Mouse (Mus musculus) ovary, postnatal 10 days (tissue): ENCODE data around the gene Lingo3.

Experiments used
- DNase-seq: peaks from one replicate; pipeline ENCODE4 v3.0.0; 2022; ENCODE audit warnings: low spot score

The Lingo3 gene

DNA sequence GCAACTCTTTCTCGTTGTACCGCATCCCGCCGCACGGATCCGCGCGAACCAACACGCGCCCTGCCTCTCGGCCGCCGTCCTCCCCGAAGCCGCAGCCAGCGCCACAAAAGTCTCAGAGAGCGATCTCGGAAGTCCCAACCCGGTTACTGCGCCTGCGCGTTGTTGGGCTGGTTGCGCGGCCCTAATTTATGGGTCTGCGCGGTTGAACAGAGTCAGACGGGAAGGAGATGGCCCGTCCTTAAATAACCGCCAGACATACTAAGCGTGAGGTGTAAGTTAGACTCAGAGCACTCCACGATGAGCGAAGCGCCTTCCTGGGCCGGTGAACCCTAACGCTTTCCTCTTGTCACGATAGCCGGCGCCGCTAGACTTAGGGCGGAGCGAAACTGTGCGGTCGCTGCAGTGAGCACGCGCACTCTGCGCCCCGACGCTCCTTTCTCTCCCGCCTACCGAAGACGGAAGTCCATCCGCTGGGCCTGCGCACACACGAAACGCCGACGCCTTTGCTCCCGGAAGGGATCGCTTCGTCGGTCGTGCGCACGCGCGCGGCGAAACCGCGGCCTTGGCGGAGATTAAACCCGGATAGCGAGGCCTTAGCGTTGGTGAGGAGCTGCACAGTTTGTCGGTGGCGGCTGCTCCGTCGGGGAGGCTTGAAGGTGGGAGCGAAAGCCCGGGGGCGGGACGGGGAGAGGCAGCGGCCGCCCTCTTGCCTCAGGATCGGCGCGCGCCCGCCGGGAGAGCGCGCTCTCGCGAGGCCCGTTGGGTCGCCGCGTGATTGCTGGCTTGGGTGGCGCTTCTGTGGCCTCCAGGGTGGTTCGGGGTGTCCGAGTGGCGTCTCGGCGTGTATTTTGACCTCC, 45.5 kb downstream of the Lingo3 start, which contains the start of the genes Sf3a2 and Plekhj1:
Gene Sf3a2, plus strand, starts transcription at position 49 of the 857 bp plus-strand sequence.
Gene Plekhj1, minus strand, starts transcription at position 477 of the 857 bp plus-strand sequence.
- DNase-seq = peak; percentile 95

- no peak for DNase-seq
These were observed 46.4 kb downstream of the Lingo3 start for GRCm38 (mm10) chr10:80797186-80798149.

DNA sequence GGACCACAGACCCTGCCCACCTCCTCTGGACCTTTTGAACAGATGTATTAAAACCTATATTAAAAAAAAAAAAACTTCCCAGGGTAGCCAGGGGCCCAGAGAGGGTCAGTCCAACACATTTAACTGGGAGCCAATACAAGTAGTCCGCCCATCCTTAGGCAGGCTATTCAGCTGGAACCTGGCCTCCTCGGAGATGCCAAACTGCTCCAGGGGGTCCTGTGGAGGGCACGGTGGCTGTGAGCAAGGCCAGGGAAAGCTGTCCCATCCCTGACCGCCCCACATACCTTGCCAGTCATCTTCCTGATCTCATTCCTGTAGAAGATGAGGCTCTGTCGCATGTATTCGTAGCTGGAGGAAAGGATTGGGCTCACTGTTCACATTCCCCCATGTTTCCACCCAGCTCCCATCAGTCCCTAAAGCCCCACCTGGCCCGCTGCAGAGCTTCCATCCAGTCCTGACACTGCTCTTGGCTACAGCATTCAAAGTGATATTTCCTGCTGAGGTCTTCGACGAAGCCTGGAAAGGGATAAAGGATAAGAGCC, 47.5 kb downstream of the Lingo3 start:
- no peak for DNase-seq

DNA sequence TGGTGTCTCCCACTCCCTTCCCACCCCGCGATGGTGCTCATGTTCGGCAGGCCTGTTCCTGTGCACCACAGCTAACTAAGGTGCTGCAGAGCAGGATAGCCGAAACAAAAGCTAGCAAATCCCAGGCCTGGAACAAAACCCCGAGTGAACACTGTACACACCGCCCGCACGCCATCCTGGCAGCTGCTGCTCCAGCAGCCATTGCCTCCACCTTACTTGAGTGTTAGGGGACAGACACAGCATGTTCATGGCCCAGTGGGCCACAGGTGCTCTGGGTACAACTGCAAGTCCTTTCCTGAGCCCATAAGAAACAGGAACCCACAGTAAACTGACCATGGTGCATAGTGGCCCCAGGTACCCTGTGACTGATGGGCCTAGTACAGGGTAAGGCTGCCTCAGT, 49.1 kb downstream of the Lingo3 start:
- DNase-seq = no peak

DNA sequence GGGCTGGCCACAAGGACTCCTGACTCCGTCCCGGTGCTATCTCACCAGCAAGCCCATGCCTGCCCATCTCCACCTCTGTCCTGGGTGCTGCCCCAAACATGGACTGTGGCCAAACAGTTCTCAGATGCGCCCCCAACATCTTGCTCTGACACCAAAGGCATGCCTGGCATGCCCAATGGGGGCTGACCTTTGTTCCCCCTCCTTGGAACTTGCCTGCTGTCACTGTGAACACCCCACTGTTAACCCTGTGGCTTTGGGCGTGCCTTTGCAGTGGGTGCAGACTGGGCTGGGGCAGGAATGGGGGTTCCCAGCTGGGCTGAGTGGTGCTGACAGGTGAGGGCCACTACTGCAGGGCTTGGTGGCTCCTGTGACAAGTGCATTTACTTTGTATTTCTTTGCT, 50.0 kb downstream of the Lingo3 start:
- no peak for DNase-seq

- DNase-seq = no peak
These were observed 50.6 kb downstream of the Lingo3 start for GRCm38 (mm10) chr10:80793033-80793784.

DNA sequence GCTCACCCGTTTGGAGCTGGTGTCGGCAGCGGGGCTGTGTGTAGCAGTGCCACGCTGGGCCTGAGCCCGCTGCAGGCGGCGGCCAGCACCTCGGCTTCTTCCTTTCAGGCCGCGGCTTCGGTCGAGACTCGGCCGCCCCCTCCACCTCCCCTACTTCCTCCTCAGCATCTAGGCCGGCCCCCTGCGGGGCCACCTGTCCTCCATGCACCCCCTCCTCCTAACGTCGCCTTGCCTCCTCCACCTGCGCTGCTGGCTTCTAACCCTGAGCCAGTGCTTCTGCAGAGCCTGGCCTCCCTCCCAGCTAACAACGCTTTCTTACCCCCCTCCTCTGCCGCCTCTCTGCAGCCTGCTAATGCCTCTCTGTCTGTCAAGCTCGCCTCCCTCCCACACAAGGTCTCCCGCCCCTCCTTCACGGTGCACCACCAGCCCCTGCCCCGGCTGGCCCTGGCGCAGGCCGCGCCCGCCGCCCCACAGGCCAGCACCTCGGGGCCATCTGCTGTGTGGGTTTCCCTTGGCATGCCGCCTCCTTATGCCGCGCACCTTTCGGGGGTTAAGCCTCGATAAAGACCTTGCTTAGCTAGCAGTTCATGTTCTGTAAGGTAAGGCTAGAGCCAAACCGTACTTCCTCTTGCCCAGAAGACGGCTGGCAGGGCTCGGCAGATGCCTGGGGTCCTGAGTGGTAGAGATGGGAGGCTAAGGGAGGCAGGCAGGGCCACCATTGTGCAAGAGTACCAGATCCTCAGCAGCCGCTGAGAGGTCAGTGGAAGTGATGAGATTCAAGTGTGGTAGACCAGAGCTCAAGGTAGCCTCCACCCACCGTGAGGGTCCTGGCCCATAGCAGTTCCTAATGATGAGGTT, 51.4 kb downstream of the Lingo3 start:
- DNase-seq = no peak

DNA sequence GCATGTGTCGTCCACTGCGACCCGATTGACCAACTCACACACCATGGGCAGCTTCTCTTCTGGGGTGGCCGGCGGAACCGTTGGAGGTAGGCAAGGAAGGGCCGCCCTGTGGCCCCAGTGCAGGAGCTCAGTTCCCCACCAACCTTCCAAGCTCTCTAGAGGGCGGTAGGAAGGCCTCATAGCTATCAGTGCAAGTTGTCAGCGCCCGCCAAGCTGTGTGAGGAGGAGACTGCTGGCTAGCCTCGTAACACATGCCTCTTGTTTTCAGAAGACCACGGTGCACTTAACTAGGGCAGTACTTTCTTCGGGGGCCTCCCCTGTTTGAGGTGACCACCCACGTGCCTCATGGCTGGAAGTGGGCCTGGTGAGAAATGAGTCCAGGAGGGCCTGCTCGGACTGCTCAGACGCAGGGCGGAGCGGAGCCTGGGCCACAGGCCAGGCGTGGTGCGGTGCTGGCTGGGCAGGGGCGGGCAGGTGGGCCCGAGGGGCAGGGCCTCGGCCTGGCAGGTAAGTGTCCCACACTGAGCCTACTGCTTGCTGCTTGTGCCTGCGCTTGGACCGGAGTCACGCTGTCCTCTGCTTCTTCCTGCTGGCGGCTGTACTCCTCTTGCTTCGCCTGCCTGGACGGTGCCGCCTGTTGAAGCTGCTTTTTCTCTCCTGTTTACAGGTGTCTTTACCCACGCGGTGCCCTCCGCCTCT, 52.2 kb downstream of the Lingo3 start:
- no peak for DNase-seq

DNA sequence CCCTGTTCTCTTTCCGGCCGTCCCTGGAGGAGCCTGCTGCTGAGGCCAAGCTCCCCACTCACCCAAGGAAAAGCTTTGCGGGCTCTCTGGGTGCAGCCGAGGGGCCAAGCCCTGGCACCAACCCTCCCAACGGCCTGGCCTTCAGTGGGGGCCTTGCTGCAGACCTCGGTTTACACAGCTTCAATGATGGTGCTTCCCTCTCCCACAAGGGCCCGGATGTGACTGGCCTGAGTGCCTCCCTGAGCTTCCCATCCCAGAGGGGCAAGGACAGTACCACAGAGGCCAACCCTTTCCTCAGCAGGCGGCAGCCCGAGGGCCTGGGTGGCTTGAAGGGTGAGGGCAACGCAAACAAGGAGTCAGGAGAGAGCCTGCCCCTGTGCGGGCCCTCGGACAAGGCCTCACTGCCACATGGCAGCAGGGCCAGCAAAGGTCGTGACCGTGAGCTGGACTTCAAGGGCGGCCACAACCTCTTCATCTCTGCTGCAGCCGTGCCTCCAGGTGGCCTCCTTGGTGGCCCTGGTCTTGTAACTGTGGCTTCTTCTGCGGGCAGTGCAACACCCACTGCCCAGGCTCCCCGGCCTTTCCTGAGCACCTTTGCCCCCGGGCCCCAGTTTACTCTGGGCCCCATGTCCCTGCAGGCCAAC, 53.0 kb downstream of the Lingo3 start:
- DNase-seq = no peak

GRCm38 (mm10) chr10:80787517-80787916, 56.3 kb downstream of the Lingo3 start:
- no peak for DNase-seq

- DNase-seq = no peak
These were observed 57.9 kb downstream of the Lingo3 start for GRCm38 (mm10) chr10:80785963-80786362.

GRCm38 (mm10) chr10:80784871-80785270, 59.0 kb downstream of the Lingo3 start:
- DNase-seq = no peak

GRCm38 (mm10) chr10:80784302-80784701, 59.5 kb downstream of the Lingo3 start:
- no peak for DNase-seq
